Mouse (Mus musculus) mammary gland, adult 2 months (tissue): ENCODE results near the gene Cyp2a4. TPM values are rescaled to one million over a fixed set of nuclear protein-coding genes. Genes with fewer than 3 reads are reported as not detected.

Experiments used
- polyA plus RNA-seq: library from polyadenylated mRNA; depleted of rRNA; stranded (reverse); fragments of >200 nt; gene quantifications from 2 replicates; pipeline ENCODE4 v1.2.3, GENCODE M21; 2012; ENCODE audit warnings: low replicate concordance; rRNA removed

Gene Cyp2a4
- polyA plus RNA-seq: not detected in 2 replicates

DNA sequence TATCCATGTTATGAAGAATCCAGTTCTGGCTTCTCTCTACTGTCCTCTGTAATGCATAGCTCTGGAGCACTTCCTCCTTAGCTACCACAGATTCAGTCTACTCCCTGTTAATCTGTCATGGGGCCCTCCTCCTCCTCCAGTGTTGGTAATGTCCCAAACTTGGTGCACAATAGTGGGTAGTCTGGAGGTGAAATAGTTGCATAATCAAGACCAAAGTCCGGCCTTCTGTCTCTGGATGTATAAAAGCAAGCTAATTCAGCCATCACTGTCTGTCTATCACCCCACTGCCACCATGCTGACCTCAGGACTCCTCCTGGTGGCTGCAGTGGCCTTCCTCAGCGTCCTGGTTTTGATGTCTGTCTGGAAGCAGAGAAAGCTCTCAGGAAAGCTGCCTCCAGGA lies at the start of gene Cyp2a4:
TSS of gene Cyp2a4 (plus strand) at position 244 of the 400 bp plus-strand sequence.

DNA sequence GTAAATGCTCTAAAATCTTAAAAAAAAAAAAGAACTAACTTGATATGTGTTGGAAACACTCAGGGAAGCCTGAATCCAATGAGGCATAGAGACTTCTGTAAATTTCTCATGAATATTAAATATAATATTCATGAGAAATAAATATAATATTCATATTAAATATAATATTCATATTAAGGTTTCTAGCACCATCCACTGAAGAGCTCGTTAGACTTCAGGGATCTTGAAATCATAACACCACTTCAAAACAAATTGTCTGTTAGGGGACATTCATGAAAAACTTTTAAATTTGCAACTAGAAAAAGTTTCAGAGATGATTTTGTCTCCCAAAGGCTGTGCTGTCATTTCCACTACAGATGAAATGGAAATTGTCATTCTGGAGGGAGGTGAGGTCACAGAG lies 46.9 kb upstream of the Cyp2a4 start, which contains the start of gene Vmn1r184:
TSS of gene Vmn1r184 (plus strand) at position 301 of the 400 bp plus-strand sequence.

Other genes with a start within 250 kb of the Cyp2a4 start
- gene Cyp2b13, start 245.7 kb upstream of the Cyp2a4 start, polyA plus RNA-seq: not detected in 2 replicates
- gene Cyp2b9, start 133.8 kb upstream of the Cyp2a4 start, polyA plus RNA-seq: 0.11 TPM in 1 of 2 replicates, not detected in the other
- not detected in 2 replicates for gene Vmn1r184, start 46.8 kb upstream of the Cyp2a4 start, polyA plus RNA-seq
- not detected in 2 replicates for gene Nlrp9c, start 96.5 kb downstream of the Cyp2a4 start, polyA plus RNA-seq
- not detected in 2 replicates for gene Nlrp4a, start 127.9 kb downstream of the Cyp2a4 start, polyA plus RNA-seq
- gene Nlrp9a, start 227.9 kb downstream of the Cyp2a4 start, polyA plus RNA-seq: not detected in 2 replicates